Mouse (Mus musculus) MN1 (cell line): Measurements from ENCODE around the gene Cldn14.
A peak's percentile ranks its signal among the peaks of the same experiment; 100 is the strongest.
"Not testable (repeated sequence)": the region's sequence is repeated elsewhere in the genome, so short reads cannot be mapped to it uniquely, and the experiment has no call there.

Source experiments
- DNase-seq: peaks from one replicate; pipeline ENCODE4 v3.0.0-alpha.2; 2016; ENCODE audit warnings: low spot score

Gene Cldn14

GRCm38 (mm10) chr16:94006706-94007665 lies 1.7 kb downstream of the Cldn14 start:
- no peak for DNase-seq

DNA sequence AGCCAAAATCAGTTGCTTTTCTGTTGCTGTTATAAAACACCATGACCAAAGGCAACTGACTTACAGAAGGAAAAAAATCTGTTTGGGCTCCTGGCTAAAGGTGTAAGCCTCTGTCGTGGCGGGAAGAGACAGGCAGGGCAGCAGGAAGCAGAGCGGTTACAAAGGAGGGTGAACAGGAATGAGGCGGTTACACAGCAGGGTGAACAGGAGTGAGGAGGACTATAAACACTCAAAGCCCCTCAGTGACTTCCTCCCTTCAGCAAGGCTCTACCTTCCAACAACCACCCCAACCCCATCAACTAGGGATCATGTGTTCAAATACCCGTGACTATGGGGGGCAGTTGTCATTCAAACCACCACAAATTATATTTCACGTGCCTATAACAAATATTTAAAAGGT lies 5.2 kb downstream of the Cldn14 start:
- DNase-seq: no peak

DNA sequence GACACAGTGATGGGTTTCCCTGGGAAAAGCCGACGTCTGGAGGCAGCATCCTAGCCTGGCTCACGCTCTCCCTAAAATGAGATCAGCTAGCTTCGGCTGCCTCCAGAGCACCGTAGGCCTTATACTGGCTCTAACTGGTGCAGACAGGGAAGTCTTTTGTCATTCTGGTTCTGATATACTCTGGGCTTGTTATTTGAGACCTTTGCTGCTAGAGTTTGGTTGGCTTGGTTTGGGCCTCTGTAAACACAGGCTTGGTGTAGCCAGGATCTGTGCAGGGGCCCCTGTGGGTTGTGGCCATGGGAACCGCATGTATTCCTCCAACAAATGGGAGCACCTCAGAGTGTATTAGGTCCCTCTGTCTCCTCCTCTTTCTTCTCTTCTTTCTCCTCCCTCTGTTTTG lies 7.3 kb downstream of the Cldn14 start:
- no peak for DNase-seq

GRCm38 (mm10) chr16:93998895-93999294 lies 9.7 kb downstream of the Cldn14 start:
- DNase-seq: no peak

GRCm38 (mm10) chr16:93983576-93983975 lies 25.1 kb downstream of the Cldn14 start:
- peak; percentile 6 for DNase-seq

- no peak for DNase-seq
Measured at GRCm38 (mm10) chr16:93982341-93982740, 26.3 kb downstream of the Cldn14 start.

- no peak for DNase-seq
Measured at GRCm38 (mm10) chr16:93981190-93981841, 27.3 kb downstream of the Cldn14 start.

DNA sequence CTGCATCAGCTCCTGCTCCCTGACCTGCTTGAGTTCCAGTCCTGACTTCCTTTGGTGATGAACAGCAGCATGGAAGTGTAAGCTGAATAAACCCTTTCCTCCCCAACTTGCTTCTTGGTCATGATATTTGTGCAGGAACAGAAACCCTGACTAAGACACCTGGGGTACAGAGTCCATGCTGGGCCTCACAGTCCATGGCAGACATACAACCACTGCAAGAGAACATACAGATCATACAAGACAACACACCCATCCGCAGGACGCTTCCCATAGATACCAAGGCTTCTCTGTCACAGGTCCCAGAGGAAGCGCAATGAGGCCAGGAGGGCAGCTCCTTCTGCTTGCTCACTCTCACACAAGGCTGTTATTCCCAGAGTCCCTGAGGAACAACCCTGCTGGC lies 28.3 kb downstream of the Cldn14 start:
- DNase-seq: not testable (repeated sequence)

- DNase-seq: no peak
Measured at GRCm38 (mm10) chr16:93979316-93979715, 29.3 kb downstream of the Cldn14 start.

- DNase-seq: no peak
Measured at GRCm38 (mm10) chr16:93977587-93977986, 31.1 kb downstream of the Cldn14 start.

- DNase-seq: no peak
Measured at GRCm38 (mm10) chr16:93976907-93977306, 31.7 kb downstream of the Cldn14 start.

GRCm38 (mm10) chr16:93975430-93975829 lies 33.2 kb downstream of the Cldn14 start:
- no peak for DNase-seq

DNA sequence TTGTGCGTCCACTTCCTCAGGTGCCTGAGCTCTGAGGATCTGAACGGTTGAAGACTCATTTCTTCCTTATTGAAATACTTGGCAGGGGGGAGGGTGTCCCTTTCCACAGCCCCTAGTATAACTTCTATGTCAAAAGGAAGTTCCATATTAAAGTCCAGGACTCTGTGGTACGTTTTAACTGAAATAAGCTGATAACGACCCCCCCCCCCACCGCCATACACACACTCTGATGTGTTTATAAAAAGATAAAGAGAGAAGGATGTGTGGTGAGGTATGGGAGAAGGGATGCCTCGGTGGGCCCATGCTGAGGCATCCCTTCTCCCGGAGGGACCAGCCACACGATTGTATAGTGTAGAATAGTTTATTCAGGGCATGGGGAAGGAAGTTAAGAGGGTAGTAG lies 34.4 kb downstream of the Cldn14 start:
- DNase-seq: no peak

DNA sequence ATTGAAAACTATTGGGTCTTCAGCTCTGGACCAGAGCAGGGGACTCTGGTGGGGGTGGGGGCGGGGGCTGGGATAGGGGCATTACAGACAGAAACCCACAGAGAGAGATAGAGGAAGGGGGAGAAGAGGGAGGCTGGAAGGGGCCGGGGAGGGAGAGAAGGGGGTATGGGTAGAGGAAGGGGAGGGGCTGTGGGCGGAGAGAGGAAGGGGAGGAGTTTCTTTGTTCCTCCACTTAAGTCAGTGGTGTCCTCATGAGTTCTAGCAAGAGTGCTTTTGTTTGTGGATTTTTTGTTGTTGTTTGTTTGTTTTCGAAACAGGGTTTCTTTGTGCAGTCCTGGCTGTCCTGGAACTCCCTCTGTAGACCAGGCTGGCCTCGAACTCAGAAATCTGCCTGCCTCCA lies 35.1 kb downstream of the Cldn14 start:
- DNase-seq: no peak

DNA sequence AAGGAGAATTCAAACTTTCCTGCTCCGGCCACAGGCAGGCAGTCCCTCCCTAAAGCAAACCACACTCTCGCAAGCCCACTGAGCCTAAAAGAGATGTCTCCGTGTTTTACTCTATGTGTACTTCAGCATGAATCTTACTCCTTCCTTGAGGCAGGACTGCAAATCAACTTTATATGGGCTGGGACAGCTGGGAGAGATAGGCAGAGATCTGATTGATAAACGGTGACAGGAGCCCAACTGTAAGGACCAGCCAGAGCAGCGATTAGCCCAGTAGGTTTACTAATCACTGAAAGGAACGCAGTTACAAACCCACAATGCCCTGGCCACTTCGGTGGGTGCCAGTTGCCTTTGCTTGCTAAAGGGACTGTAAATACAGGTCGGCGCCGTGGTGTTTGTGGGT lies 35.5 kb downstream of the Cldn14 start:
- DNase-seq: no peak

DNA sequence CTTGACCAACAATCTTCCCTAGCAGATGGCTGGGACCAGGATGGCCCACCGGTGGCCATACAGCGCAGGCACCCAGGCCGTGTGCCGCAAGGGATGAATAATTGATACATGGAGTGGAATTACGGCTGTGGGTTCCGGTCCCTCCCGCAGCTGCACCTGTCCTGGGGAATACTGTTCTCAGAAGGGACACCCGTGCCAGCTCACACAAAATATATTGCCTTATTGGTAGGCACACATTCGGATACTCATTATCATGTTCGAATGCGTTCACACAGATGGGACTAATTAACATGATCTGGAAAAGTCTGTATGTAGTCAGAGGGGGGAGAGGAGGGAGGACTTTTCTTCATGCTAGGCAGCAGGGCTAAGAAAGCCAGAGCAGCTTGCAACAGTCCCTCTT lies 37.6 kb downstream of the Cldn14 start:
- DNase-seq: no peak

- no peak for DNase-seq
Measured at GRCm38 (mm10) chr16:93967893-93968292, 40.7 kb downstream of the Cldn14 start.

- DNase-seq: no peak
Measured at GRCm38 (mm10) chr16:93962283-93962682, 46.4 kb downstream of the Cldn14 start.

GRCm38 (mm10) chr16:93961099-93961646 lies 47.5 kb downstream of the Cldn14 start:
- no peak for DNase-seq

GRCm38 (mm10) chr16:93960495-93960894 lies 48.1 kb downstream of the Cldn14 start:
- no peak for DNase-seq

GRCm38 (mm10) chr16:93957402-93957801 lies 51.2 kb downstream of the Cldn14 start:
- no peak for DNase-seq

DNA sequence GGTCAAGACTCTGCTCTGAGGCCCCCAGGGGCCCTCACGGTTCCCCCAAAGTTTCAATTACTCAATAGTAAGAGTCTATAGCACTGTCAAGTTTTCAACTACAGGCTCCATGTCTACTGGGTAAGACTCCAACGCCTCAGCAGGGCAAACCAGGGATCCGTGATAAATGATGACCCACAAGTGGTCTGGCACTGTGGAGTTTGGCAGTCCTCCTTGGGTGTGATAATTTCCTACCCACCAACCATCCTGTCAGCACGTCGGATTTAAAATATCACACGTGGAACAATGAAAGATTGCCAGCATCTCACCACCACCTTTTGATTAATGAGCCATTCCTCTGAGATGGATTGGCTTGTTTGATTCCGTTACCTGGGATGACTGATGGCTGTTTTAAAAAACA lies 51.7 kb downstream of the Cldn14 start:
- DNase-seq: no peak

- no peak for DNase-seq
Measured at GRCm38 (mm10) chr16:93947396-93947795, 61.2 kb downstream of the Cldn14 start.
